Mouse (Mus musculus) kidney, embryonic 15.5 days (tissue): ENCODE data around the gene Fry. TPM values are rescaled to one million over a fixed set of nuclear protein-coding genes. Genes with fewer than 3 reads are reported as not detected.

ENCODE experiments used
- ATAC-seq: fragments of 200-750 bp; cut with Nextera tagmentation; replicated peaks from 2 replicates; pipeline ENCODE4 v1.8.0; 2017; ENCODE audit warnings: moderate TSS enrichment; ENCODE audit not compliant: low FRiP score
- H3K27ac ChIP-seq: fragments of 300-500 bp; sonication (generic); 2 replicates; pipeline ENCODE4 v1.5.1; 2015; ENCODE audit warnings: mild to moderate bottlenecking, inconsistent platforms
- H3K27me3 ChIP-seq: fragments of 300-500 bp; sonication (generic); 2 replicates; pipeline ENCODE4 v1.6.1; 2015; ENCODE audit warnings: inconsistent platforms
- H3K36me3 ChIP-seq: fragments of 300-500 bp; sonication (generic); 2 replicates; pipeline ENCODE4 v1.6.1; 2015; ENCODE audit warnings: inconsistent platforms
- H3K4me1 ChIP-seq: fragments of 300-500 bp; sonication (generic); 2 replicates; pipeline ENCODE4 v1.6.1; 2015; ENCODE audit warnings: inconsistent platforms
- H3K4me2 ChIP-seq: fragments of 300-500 bp; sonication (generic); 2 replicates; pipeline ENCODE4 v1.6.1; 2015; ENCODE audit warnings: moderate library complexity, mild to moderate bottlenecking, inconsistent platforms
- H3K4me3 ChIP-seq: fragments of 300-500 bp; sonication (generic); replicated peaks from 2 replicates; pipeline ENCODE4 v1.5.1; 2015; ENCODE audit warnings: mild to moderate bottlenecking, inconsistent platforms
- H3K9ac ChIP-seq: fragments of 300-500 bp; sonication (generic); 2 replicates; pipeline ENCODE4 v1.6.1; 2015; ENCODE audit warnings: mild to moderate bottlenecking, inconsistent platforms
- H3K9me3 ChIP-seq: fragments of 300-500 bp; sonication (generic); replicated peaks from 2 replicates; pipeline ENCODE4 v1.6.1; 2016; ENCODE audit warnings: inconsistent platforms
- WGBS: fragments of 180-500 bp; shearing (Covaris S2); methylation state at CpG from one replicate; pipeline ENCODE4 v1.1.7; 2015; ENCODE audit warnings: mixed read lengths; 5-methylcytosine and 5-hydroxymethylcytosine counted together
- polyA plus RNA-seq: library from polyadenylated mRNA; unstranded; fragments of >200 nt; fragmentation: Nextera tagmentation; extraction: Ambion mirVana; gene quantifications from 2 replicates; pipeline ENCODE4 v1.2.1, GENCODE M21; 2015

Gene Fry
- polyA plus RNA-seq, 1 experiment from 2014 or later: 8.3 TPM

DNA sequence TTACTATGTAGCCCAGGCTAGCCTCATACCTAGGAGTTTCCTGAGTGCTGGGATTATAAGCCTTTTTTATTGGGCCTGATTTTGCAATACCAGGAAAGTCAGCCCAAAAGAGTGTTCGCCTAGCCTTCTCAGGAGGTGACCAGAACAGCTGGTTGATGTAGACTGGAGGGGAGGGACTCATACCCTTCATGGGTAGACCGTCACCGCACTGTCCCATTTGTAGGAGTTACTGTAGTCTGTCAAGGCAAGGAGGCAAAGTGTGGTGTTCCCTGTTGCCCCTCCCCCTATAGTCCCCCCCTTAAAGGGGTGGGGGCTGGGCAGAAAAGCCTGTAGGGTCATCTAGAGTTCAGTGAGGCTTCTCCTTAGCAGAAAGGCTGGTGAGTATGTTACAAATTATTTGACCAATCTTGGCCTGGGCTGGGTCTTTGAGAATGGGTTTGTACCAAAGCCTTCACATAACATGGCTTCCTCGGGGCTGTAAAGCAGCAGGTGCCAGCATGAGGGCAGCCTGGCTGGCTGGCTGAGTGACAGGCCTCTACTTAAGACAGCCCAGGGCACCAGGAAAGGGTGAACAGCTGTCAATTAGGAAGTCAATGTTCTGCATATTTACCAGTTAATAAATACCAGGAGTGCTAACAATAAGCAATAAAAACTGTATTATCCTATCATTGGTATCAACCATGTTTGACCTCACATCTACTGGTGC, 172.2 kb downstream of the Fry start:
- H3K27me3 ChIP-seq: no peaks in the 10 kb centered on the region
- no peak overlapping the region for H3K27ac ChIP-seq
- no peak overlapping the region for H3K9ac ChIP-seq
- no peak for ATAC-seq
- WGBS: 70% methylated on average over 4 of the region's 4 CpGs
- H3K4me2 ChIP-seq: no peak overlapping the region
- H3K4me3 ChIP-seq: no peak overlapping the region
- H3K4me1 ChIP-seq: peaks cover 12% of the 10 kb centered on the region
- H3K9me3 ChIP-seq: no peaks in the 10 kb centered on the region
- no peaks in the 10 kb centered on the region for H3K36me3 ChIP-seq

DNA sequence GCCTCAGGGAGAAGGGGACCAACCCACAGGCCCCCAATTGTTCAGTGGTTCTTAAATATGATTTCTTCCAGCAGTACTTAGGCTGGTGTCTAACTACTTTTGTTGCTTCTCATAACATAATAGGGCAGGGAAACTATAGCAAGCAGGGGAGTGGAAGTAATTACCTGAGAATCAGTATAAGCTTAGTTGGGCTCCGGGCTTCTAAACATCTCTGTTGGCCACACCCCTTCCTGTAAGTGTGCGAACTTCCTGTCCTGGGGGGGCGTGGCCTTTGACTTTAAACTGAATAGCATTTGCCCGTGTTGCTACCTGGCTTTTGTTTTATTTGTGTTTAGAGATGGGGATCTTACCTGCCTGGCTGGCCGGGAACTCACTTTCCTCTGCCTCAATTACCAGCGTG, 172.8 kb downstream of the Fry start:
- Histone ChIP-seq H3K4me1 (peaks cover 13% of the 10 kb centered on the region), H3K9me3 (no peaks in the 10 kb centered on the region), H3K27me3 (no peaks in the 10 kb centered on the region), H3K4me3 (no peak overlapping the region), H3K4me2 (no peak overlapping the region), H3K36me3 (no peaks in the 10 kb centered on the region), H3K9ac (no peak overlapping the region), H3K27ac (no peak overlapping the region)
- WGBS: 88% methylated on average over 6 of the region's 6 CpGs
- no peak for ATAC-seq

DNA sequence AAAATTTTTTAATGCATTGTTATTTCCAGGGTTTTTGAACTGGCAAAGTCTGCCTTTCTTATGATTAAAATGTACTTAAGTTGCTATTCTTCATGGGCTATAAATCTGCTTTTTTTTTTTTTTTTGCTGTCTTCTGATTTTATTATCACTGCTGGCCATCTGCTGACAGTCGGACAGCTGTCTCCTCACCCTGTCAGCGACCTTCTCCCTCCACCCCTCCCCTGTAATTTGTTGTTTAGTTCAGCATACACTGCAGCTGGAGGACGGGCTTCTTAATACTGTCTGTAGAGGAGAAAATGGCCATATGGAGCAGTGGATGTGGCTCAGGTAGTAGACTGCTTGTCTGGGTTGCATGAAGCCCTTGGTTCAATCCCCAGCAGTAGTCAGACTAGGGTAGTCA, 173.7 kb downstream of the Fry start:
- Histone ChIP-seq H3K9ac (no peak overlapping the region), H3K4me3 (no peak overlapping the region), H3K4me1 (peaks cover 13% of the 10 kb centered on the region), H3K9me3 (no peaks in the 10 kb centered on the region), H3K27me3 (no peaks in the 10 kb centered on the region), H3K4me2 (no peak overlapping the region), H3K36me3 (no peaks in the 10 kb centered on the region), H3K27ac (no peak overlapping the region)
- WGBS: 25% methylated on average over 3 of the region's 3 CpGs
- no peak; the same call in 1 of the 2 replicates for ATAC-seq

DNA sequence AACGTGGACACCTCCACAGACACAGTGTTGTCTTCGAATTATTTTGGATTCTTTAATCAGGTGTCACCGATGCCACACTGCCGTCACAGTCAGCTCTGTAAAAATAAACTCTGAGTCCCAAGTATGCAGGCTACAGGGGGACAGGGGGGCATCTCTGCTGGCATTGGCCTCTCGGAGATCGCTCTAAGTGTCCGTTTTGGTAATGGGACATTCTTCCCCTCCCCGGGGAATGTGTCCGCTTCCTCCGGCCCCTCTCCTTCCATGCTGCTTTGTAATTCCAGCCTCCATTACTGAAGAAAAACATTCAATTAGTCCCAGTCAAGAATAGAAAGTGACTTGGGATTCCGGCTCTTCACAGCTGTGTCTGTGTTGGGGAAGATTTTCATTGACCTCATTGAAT, 175.9 kb downstream of the Fry start:
- no peak for ATAC-seq
- Histone ChIP-seq H3K4me1 (peaks cover 13% of the 10 kb centered on the region), H3K9ac (no peak overlapping the region), H3K27ac (no peak overlapping the region), H3K4me2 (no peak overlapping the region), H3K36me3 (no peaks in the 10 kb centered on the region), H3K27me3 (no peaks in the 10 kb centered on the region), H3K4me3 (no peak overlapping the region), H3K9me3 (no peaks in the 10 kb centered on the region)
- WGBS: 57% methylated on average over 11 of the region's 11 CpGs

DNA sequence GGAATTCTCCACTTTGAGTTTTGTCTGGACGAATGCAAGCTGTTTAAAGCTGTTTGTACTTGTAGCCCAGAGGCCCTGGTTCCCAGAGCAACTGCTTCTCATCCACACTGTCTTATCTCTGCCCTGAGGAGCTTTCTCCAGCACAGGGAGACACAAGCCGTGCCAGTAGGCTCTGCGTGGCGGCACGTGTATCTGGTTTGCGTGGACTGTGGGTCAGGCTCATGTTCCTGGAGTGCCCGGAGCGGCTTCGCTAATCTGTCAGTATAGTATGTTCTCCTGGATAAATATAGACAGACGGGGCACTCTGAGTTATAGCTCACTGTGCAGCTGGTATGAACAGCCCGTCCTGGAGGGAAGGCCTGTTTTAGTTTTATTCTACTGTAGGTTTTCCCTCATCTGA, 176.7 kb downstream of the Fry start:
- no peak overlapping the region for H3K4me2 ChIP-seq
- H3K4me3 ChIP-seq: no peak overlapping the region
- no peaks in the 10 kb centered on the region for H3K27me3 ChIP-seq
- no peak for ATAC-seq
- H3K27ac ChIP-seq: no peak overlapping the region
- H3K9me3 ChIP-seq: no peaks in the 10 kb centered on the region
- no peaks in the 10 kb centered on the region for H3K36me3 ChIP-seq
- H3K9ac ChIP-seq: no peak overlapping the region
- 58% methylated on average over 11 of the region's 11 CpGs for WGBS
- H3K4me1 ChIP-seq: peaks cover 13% of the 10 kb centered on the region

DNA sequence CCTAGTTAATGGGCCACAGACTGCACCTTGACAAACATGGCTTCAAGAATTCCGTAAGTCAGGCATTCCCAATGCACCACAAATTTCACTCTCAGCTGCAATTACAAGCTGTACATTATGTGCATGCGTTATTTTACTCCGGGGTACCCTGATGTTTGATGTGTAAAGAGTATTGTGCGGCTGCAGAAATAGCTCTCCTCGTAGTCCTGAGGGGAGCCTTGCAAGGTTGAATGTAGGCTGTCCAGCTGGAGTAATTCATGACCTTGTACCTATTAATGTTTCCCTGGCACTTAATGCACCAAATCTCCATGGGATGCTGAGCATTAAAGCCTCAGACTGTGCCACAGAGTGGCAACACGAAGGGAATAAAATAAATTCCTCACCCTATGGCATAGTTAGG, 180.5 kb downstream of the Fry start:
- no peak overlapping the region for H3K4me2 ChIP-seq
- ATAC-seq: no peak
- 82% methylated on average over 6 of the region's 6 CpGs for whole genome bisulfite sequencing

DNA sequence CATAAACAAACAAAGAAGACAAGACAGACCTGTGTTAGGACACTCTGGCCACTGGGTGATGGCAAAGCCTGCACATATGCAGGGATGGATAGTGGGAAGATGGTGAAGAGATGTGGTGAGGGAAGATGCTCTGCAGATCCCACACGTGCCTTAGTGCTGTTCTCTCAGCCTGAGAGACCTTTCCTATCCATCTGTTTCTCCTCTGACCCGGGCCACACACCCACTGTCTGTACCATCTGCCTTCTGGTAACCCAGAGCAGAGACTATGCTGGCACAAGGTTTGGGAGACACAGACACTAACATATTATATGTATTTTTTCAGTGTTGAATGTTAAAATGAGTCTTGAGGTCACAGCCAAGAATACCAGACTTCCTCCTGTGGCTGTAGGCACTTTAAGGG, 183.7 kb downstream of the Fry start:
- Histone ChIP-seq H3K27me3 (no peaks in the 10 kb centered on the region), H3K4me2 (no peak overlapping the region), H3K9ac (no peak overlapping the region), H3K27ac (no peak overlapping the region), H3K4me1 (no peaks in the 10 kb centered on the region), H3K9me3 (no peaks in the 10 kb centered on the region), H3K4me3 (no peak overlapping the region), H3K36me3 (no peaks in the 10 kb centered on the region)
- no peak for ATAC-seq
- WGBS: 81% methylated on average over 2 of the region's 2 CpGs

More for the DNA sequence above, 180.5 kb downstream of the Fry start:
- no peaks in the 10 kb centered on the region for H3K9me3 ChIP-seq
- peaks cover 8% of the 10 kb centered on the region for H3K4me1 ChIP-seq
- H3K27ac ChIP-seq: no peak overlapping the region
- no peaks in the 10 kb centered on the region for H3K36me3 ChIP-seq
- no peak overlapping the region for H3K4me3 ChIP-seq
- H3K9ac ChIP-seq: no peak overlapping the region
- no peaks in the 10 kb centered on the region for H3K27me3 ChIP-seq

DNA sequence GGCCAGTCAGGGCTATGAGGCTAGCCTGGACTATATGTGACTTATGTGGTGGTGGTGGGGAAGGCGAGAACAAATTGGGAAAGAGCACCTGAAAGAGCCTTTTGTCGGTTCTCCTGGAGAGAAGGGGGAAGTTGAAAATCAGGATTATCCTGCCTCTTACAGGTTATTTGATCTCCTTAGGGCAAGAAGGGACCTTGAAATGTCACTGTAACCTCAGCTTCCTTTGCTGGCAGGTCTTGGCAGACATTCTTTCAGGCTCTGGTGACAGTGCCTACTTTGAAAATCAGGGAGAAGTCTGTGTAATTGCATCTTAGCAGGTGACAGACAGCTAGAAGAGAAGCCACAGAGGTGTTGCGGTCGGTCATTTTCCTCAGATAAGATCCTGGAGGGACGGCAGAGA, 184.6 kb downstream of the Fry start:
- 64% methylated on average over 5 of the region's 5 CpGs for WGBS

DNA sequence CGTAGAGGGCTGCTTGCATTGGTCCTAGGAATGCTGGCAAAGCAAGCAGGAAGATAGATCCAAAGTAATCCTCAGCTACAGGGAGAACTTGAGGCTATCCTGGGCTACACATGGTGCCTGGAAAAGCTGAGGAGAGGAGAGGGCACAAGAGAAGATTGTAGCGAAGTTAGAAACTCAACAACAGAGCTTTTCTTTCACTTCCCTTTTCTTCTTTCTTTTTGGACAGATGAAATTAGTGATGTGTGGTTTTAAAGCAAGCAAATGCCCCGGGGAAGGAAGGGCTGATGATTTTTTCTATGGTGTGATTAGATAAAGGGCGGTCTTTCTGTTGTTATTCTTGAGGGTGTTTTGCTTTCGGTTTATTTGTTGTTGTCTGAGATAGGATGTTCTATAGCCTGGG, 188.1 kb downstream of the Fry start:
- H3K27me3 ChIP-seq: no peaks in the 10 kb centered on the region
- H3K27ac ChIP-seq: no peak overlapping the region
- H3K4me2 ChIP-seq: no peak overlapping the region
- no peaks in the 10 kb centered on the region for H3K4me1 ChIP-seq
- no peak overlapping the region for H3K4me3 ChIP-seq
- H3K9me3 ChIP-seq: no peaks in the 10 kb centered on the region
- ATAC-seq: no peak
- 87% methylated on average over 5 of the region's 5 CpGs for WGBS
- H3K36me3 ChIP-seq: peaks cover 8% of the 10 kb centered on the region; the same call in 1 of the 2 replicates
- H3K9ac ChIP-seq: no peak overlapping the region

More for the DNA sequence above, 184.6 kb downstream of the Fry start:
- no peak overlapping the region for H3K27ac ChIP-seq
- H3K4me2 ChIP-seq: no peak overlapping the region
- H3K9ac ChIP-seq: no peak overlapping the region
- no peaks in the 10 kb centered on the region for H3K4me1 ChIP-seq
- no peaks in the 10 kb centered on the region for H3K27me3 ChIP-seq
- no peaks in the 10 kb centered on the region for H3K36me3 ChIP-seq
- no peaks in the 10 kb centered on the region for H3K9me3 ChIP-seq
- ATAC-seq: no peak
- no peak overlapping the region for H3K4me3 ChIP-seq

DNA sequence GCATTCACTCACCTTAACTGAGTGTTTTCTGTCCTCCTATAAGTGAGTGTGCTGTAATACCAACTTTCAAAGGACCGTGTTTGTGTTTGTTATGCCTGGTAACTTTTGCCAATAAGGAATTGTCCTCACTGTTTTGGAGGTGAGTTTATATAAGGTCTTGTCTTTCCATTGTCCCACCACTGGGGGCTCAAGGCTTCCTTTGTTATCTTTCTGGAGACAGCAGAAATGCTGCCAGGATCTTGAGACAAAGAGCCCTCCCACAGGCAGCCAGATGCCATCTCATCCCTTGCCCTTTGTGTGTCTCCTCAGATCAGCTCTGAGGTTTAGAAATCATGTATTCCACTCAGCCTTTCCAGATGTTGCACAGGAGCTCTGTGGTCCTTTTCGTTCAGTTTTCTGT, 194.8 kb downstream of the Fry start:
- Histone ChIP-seq H3K9me3 (no peaks in the 10 kb centered on the region), H3K27ac (no peak overlapping the region), H3K36me3 (peaks cover 8% of the 10 kb centered on the region; the same call in 1 of the 2 replicates), H3K4me1 (no peaks in the 10 kb centered on the region), H3K4me2 (no peak overlapping the region), H3K9ac (no peak overlapping the region), H3K4me3 (no peak overlapping the region), H3K27me3 (no peaks in the 10 kb centered on the region)
- ATAC-seq: no peak
- WGBS: 78% methylated on average over 2 of the region's 2 CpGs

DNA sequence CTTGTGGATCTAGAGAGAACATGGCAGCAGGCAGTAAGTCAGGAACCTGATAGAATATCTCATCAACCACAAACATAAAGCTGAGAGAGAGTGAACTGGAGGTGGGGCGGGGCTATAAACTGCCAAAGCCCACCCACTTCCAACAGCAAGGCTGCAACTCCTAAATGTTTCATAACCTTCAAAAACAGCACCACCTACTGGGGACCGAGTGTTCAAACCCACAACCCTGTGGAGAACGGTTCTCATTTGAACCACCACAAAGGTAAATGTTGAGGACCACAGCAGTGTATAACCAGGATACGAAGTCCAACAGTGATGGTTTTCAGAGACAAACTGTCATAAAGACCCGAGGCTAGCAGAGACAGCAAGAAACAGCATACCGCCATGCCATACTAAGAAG, 196.1 kb downstream of the Fry start:
- Histone ChIP-seq H3K27me3 (no peaks in the 10 kb centered on the region), H3K9me3 (no peaks in the 10 kb centered on the region), H3K36me3 (peaks cover 8% of the 10 kb centered on the region; the same call in 1 of the 2 replicates), H3K4me3 (no peak overlapping the region), H3K27ac (no peak overlapping the region), H3K4me2 (no peak overlapping the region), H3K9ac (no peak overlapping the region), H3K4me1 (no peaks in the 10 kb centered on the region)
- ATAC-seq: no peak
- WGBS: 96% methylated on average over 6 of the region's 6 CpGs

DNA sequence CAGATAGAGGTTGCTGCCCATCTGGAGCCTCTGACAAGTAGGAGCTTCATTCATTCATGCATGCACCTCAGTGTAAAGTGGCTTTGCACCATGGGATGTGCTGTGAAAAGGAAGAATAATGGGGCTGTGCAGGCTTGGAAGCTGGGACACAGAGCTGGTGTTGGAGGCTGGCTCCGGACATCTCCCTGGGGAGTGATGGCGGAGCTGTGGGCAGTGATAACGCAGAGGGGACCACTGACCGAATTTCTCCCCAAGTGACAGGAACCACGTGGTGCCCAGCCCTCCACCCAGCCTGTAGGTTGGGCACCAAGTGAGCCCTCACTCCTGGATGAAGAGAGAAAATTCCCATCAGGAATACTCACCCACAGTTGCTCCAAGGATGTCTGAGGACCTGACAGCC, 207.0 kb downstream of the Fry start:
- no peak overlapping the region for H3K9ac ChIP-seq
- H3K9me3 ChIP-seq: no peaks in the 10 kb centered on the region
- WGBS: 71% methylated on average over 5 of the region's 5 CpGs
- H3K4me3 ChIP-seq: no peak overlapping the region
- no peak for ATAC-seq
- no peaks in the 10 kb centered on the region for H3K27me3 ChIP-seq
- peaks cover 4% of the 10 kb centered on the region; the same call in 1 of the 2 replicates for H3K4me1 ChIP-seq
- no peak overlapping the region for H3K27ac ChIP-seq
- no peak overlapping the region for H3K4me2 ChIP-seq
- H3K36me3 ChIP-seq: no peaks in the 10 kb centered on the region

DNA sequence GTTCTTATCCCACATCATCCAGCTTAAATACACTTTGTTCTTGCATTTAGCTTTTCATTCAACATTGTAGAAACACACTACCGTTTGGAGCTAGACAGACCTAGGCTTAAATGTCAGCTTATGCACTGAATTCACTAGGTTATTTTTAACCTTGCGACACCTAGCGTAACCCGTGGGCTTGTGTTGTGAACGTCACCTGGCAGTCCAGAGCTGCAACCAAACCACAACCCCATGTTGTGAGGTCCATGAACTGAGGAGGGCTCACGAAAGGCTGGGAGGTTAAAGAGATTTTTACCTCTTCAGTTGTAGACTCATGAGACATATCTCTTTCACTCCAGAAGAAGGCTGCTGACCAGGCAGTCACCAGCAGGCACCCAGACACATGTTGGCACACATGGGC, 210.2 kb downstream of the Fry start:
- no peak for ATAC-seq
- H3K36me3 ChIP-seq: no peaks in the 10 kb centered on the region
- 89% methylated on average over 6 of the region's 6 CpGs for WGBS
- H3K27ac ChIP-seq: no peak overlapping the region
- H3K9ac ChIP-seq: no peak overlapping the region
- no peak overlapping the region for H3K4me2 ChIP-seq
- peaks cover 4% of the 10 kb centered on the region; the same call in 1 of the 2 replicates for H3K4me1 ChIP-seq
- H3K27me3 ChIP-seq: no peaks in the 10 kb centered on the region
- H3K4me3 ChIP-seq: no peak overlapping the region
- H3K9me3 ChIP-seq: no peaks in the 10 kb centered on the region
